Mouse (Mus musculus) central nervous system, embryonic 11.5 days (tissue): ENCODE data around the gene 2310009B15Rik. TPM values are rescaled to one million over a fixed set of nuclear protein-coding genes. Genes with fewer than 3 reads are reported as not detected.

Experiments
- polyA plus RNA-seq: library from polyadenylated mRNA; depleted of rRNA; stranded (reverse); fragments of >200 nt; gene quantifications from 2 replicates; pipeline ENCODE4 v1.2.3, GENCODE M21; 2012; rRNA removed

The 2310009B15Rik gene
- 43.7 and 55.1 TPM in 2 replicates for polyA plus RNA-seq

GRCm38 (mm10) chr1:138856101-138856950 is at the start of gene 2310009B15Rik:
TSS of gene 2310009B15Rik (minus strand) at chr1:138856852.

GRCm38 (mm10) chr1:138848511-138849109 is 8.0 kb downstream of the 2310009B15Rik start, which contains the start of gene Lhx9:
TSS of gene Lhx9 (minus strand) at chr1:138848577.

Other genes with a start within 250 kb of the 2310009B15Rik start
- 10.7 and 15.7 TPM in 2 replicates for gene Nek7, start 236.7 kb downstream of the 2310009B15Rik start, polyA plus RNA-seq
- gene Lhx9, start 8.3 kb downstream of the 2310009B15Rik start, polyA plus RNA-seq = 34.6 and 46.6 TPM in 2 replicates
- gene Dennd1b, start 106.6 kb upstream of the 2310009B15Rik start, polyA plus RNA-seq = 4.2 and 5.6 TPM in 2 replicates